Mouse (Mus musculus) E14TG2a.4 (cell line): ENCODE measurements at regions not wholly inside any gene's neighbourhood (a gene's known extent, or its start where the extent isn't known, plus 50 kb on each side); places are given as distances from the start of the nearest gene placed in this dataset.

Source experiments
- CTCF ChIP-seq: conservative IDR thresholded peaks from 2 replicates; pipeline ENCODE4 v1.5.1; 2014; ENCODE audit warnings: low read length
- NANOG ChIP-seq: IDR thresholded peaks from 2 replicates; pipeline ENCODE4 v1.6.1; 2014; ENCODE audit warnings: borderline replicate concordance, low read length, mixed read lengths

DNA sequence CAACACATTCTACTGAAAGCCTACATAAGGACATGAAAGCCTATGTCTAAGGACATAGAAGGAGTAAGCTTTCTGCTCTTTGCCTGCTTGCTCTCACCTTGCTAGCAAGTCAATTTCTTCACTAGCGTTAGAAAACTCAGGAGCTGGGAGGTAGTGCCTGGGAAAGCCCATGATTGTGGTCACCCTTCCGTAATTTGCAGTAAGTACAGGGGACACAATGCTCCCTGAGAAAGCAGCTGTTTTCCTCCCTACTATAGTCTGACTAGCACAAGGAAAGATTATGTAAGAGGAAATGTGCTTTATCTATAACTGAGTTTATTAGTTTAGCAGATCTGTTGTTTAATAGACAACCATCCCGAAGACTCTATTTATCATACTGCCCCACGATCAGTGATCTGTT is 231.7 kb upstream of the Zfp930 start:
- TF ChIP-seq CTCF (no peak), NANOG (no peak)
